Mouse (Mus musculus): Measurements from ENCODE around the gene Rps16. TPM values are rescaled to one million over a fixed set of nuclear protein-coding genes. Genes with fewer than 3 reads are reported as not detected.
A peak's percentile ranks its signal among the peaks of the same experiment; 100 is the strongest.

Gene Rps16
- polyA plus RNA-seq, 1 experiment from 2014 or later = 573 TPM

DNA sequence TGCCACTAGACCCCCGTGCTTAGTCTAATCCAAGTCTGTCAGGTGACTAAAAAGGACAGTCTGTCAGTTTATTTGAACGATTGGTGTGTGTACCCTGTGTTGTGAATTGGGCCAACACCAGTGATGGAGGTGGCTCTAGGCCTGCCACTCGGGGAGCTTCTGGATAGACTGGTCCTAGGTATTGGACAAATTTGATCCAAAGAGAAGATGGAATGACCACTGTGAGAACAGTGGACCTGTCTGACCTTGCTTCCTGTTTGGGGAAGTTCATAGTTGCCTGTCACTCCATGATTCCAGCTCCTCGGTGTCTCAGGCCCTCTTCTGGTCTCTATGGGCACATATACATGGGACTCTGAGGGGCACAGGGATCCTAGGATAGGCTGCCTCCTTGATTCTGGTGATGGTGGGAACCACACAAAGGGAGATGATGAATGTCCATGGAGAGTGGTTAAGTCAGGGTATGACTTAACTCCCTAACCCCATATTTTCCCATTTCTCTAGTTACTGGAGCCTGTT is 1.3 kb downstream of the Rps16 start:
- WGBS = 31% methylated on average over 4 of the region's 4 CpGs
- no peak for ATAC-seq (replicated peaks; ENCODE audit: insufficient number of reproducible peaks, insufficient read depth, low FRiP score, low read depth)
- H3K4me2 ChIP-seq = peak overlapping the region; percentile 77
- H3K27me3 ChIP-seq = no peaks in the 10 kb centered on the region
- peaks cover 27% of the 10 kb centered on the region for H3K36me3 ChIP-seq
- H3K4me3 ChIP-seq = peak overlapping the region; percentile 81
- peak overlapping the region; percentile 97 for H3K9ac ChIP-seq
- peaks cover 23% of the 10 kb centered on the region for H3K4me1 ChIP-seq (replicated peaks)
- H3K27ac ChIP-seq = no peak overlapping the region
- no peaks in the 10 kb centered on the region for H3K9me3 ChIP-seq (replicated peaks)

DNA sequence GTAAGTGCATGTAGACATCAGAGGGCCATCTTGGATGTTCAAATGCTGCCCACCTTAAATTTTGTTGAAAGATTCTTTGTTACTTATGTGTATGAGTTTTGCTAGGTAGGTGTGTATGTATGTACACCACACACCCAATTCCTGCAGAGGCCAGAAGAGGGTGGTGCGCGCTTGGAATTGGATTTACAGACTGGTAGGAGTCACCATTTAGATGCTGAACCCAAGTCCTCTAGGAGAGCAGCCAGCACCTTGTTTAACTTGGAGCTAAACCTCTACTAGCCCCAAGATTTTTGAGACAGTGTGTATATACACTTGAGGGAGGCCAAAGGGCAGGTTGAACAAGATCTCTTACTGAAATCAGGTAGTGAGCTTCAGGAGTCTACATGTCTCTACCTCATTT is 2.8 kb downstream of the Rps16 start:
- Histone ChIP-seq H3K9me3 (replicated peaks) (no peaks in the 10 kb centered on the region), H3K9ac (no peak overlapping the region), H3K27me3 (no peaks in the 10 kb centered on the region), H3K4me2 (no peak overlapping the region), H3K4me3 (no peak overlapping the region), H3K27ac (no peak overlapping the region), H3K4me1 (replicated peaks) (peaks cover 35% of the 10 kb centered on the region), H3K36me3 (peaks cover 27% of the 10 kb centered on the region)
- no peak for ATAC-seq (replicated peaks; ENCODE audit: insufficient number of reproducible peaks, insufficient read depth, low FRiP score, low read depth)
- WGBS = 90% methylated on average over 2 of the region's 2 CpGs

DNA sequence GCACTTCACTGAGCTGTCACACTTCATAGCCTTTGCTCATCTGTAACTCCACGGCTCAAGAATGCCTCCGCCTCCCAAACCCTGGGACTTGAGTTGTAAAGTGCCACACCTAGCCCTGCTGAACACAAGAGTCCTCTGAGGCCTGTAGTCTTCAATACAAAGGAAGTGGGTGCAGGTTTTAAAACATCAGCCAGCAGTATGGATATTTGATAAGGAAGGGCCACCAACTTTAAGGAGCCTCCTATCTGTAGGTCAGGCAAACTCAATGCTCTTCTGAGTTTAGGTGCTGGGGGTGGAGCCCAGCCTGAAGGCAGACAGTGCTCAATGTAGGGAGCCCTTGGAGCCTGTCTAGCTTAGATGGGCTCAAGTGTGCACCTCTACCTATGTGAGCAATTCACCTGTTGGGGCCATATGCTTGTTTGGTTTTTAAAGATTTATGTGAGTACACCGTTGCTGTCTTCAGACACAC is 3.7 kb downstream of the Rps16 start:
- Histone ChIP-seq H3K4me3 (no peak overlapping the region), H3K36me3 (peaks cover 30% of the 10 kb centered on the region), H3K9ac (no peak overlapping the region), H3K27ac (no peak overlapping the region), H3K4me1 (replicated peaks) (peaks cover 44% of the 10 kb centered on the region), H3K9me3 (replicated peaks) (no peaks in the 10 kb centered on the region), H3K4me2 (no peak overlapping the region), H3K27me3 (no peaks in the 10 kb centered on the region)
- ATAC-seq (replicated peaks; ENCODE audit: insufficient number of reproducible peaks, insufficient read depth, low FRiP score, low read depth) = no peak
- WGBS = 86% methylated on average over 3 of the region's 3 CpGs

DNA sequence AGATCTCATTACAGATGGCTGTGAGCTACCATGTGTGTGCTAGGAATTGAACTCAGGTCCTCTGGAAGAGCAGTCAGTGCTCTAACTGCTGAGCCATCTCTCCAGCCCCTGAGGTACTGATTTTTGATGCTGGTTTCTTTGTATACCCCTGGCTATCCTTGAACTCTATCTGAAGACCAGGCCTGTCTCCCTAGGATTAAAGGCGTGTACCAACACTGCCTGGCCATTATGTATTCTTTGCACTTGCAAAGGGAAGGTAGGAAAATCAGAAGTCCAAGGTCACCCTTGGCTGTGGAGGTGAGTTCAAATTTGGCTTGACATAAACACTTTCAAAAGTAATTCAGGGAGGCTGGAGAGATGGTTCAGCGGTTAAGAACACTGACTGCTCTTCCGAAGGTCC is 4.1 kb downstream of the Rps16 start:
- H3K9me3 ChIP-seq (replicated peaks) = no peaks in the 10 kb centered on the region
- H3K4me1 ChIP-seq (replicated peaks) = peaks cover 42% of the 10 kb centered on the region
- no peak overlapping the region for H3K4me3 ChIP-seq
- H3K4me2 ChIP-seq = no peak overlapping the region
- ATAC-seq (replicated peaks; ENCODE audit: insufficient number of reproducible peaks, insufficient read depth, low FRiP score, low read depth) = no peak
- no peak overlapping the region for H3K27ac ChIP-seq
- 91% methylated on average over 3 of the region's 3 CpGs for WGBS
- H3K27me3 ChIP-seq = no peaks in the 10 kb centered on the region
- H3K9ac ChIP-seq = no peak overlapping the region
- H3K36me3 ChIP-seq = peaks cover 34% of the 10 kb centered on the region

DNA sequence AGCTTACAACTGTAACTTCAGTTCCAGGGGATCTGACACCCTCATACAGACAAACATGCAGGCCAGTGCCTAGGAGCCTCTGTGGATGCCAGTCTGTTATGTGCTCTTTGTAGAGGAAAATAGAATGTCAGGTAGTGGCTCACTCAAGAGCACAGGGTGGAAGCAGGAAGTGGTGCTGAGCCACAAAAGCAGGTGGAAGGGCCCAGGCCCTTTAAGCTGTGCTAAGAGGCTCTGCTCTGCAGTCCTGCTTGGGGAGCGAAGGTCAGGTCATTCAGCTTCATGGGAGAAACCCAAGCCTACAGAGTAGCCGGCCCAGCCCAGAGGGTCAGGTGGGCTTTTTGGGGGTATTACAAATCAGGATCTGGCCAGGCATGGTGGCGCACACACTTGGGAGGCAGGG is 4.8 kb downstream of the Rps16 start:
- no peak overlapping the region for H3K4me3 ChIP-seq
- H3K4me2 ChIP-seq = no peak overlapping the region
- ATAC-seq (replicated peaks; ENCODE audit: insufficient number of reproducible peaks, insufficient read depth, low FRiP score, low read depth) = no peak
- H3K27me3 ChIP-seq = no peaks in the 10 kb centered on the region
- H3K9me3 ChIP-seq (replicated peaks) = no peaks in the 10 kb centered on the region
- no peak overlapping the region for H3K9ac ChIP-seq
- 85% methylated on average over 3 of the region's 3 CpGs for WGBS
- peaks cover 40% of the 10 kb centered on the region for H3K36me3 ChIP-seq
- peaks cover 43% of the 10 kb centered on the region for H3K4me1 ChIP-seq (replicated peaks)
- H3K27ac ChIP-seq = no peak overlapping the region

DNA sequence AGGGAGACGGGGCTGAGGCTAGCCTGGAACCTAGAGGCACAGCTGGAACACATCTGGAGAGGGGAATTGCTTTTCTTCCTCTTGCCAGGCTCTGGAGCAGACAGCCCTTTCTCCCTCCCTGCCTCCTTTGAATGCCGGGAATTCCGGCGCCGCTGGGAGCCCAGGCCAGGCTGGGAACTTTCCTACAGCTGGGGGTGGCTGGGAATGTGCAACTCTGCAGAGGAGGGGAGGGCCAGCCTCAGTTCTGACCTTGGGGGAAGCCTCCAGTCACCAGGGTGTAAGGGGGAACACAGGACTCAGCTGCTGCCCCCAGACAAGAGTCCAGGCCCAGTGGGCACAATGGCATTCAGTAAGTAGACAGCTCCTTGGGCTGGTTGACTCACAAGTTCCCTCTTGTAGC is 6.5 kb downstream of the Rps16 start:
- H3K9ac ChIP-seq = 0 out of 2 replicates have a peak overlapping the region, but pooled peaks have one; percentile 5
- WGBS = under 1% methylated on average over 5 of the region's 5 CpGs

DNA sequence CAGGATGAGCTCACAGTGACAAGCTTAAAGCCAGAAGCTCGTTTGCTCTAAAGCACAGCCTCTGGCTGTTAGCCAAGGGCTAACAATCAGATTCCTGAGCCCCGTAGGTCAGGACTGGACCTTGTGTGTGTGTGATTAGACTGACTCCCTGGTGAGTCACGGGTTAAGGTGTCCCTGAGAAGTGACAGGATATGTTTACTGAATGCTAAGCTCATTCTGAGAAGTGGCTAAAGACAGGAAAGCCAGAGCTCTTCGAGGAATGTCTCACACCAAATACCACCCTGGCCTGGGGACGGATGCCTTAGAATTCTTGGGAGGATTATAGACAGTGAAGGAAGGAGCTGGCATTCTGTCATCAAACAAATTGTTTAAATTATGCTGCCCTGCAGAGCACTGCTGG is 7.5 kb downstream of the Rps16 start:
- no peaks in the 10 kb centered on the region for H3K27me3 ChIP-seq
- H3K4me2 ChIP-seq = peak overlapping the region; percentile 17; the same call in 1 of the 2 replicates
- peaks cover 41% of the 10 kb centered on the region for H3K4me1 ChIP-seq (replicated peaks)
- peak overlapping the region; percentile 83 for H3K27ac ChIP-seq
- no peaks in the 10 kb centered on the region for H3K9me3 ChIP-seq (replicated peaks)
- peak; percentile 13; the same call in 1 of the 2 replicates for ATAC-seq (replicated peaks; ENCODE audit: insufficient number of reproducible peaks, insufficient read depth, low FRiP score, low read depth)
- H3K4me3 ChIP-seq = no peak overlapping the region
- WGBS = 3% methylated on average over 5 of the region's 5 CpGs
- H3K9ac ChIP-seq = peak overlapping the region; percentile 10; the same call in 1 of the 2 replicates
- H3K36me3 ChIP-seq = peaks cover 53% of the 10 kb centered on the region

More for the DNA sequence above, 6.5 kb downstream of the Rps16 start:
- H3K36me3 ChIP-seq = peaks cover 56% of the 10 kb centered on the region
- peak; percentile 67 for ATAC-seq (replicated peaks; ENCODE audit: insufficient number of reproducible peaks, insufficient read depth, low FRiP score, low read depth)
- H3K27ac ChIP-seq = peak overlapping the region; percentile 83
- peaks cover 38% of the 10 kb centered on the region for H3K4me1 ChIP-seq (replicated peaks)
- no peaks in the 10 kb centered on the region for H3K27me3 ChIP-seq
- no peak overlapping the region for H3K4me2 ChIP-seq
- no peak overlapping the region for H3K4me3 ChIP-seq
- no peaks in the 10 kb centered on the region for H3K9me3 ChIP-seq (replicated peaks)

DNA sequence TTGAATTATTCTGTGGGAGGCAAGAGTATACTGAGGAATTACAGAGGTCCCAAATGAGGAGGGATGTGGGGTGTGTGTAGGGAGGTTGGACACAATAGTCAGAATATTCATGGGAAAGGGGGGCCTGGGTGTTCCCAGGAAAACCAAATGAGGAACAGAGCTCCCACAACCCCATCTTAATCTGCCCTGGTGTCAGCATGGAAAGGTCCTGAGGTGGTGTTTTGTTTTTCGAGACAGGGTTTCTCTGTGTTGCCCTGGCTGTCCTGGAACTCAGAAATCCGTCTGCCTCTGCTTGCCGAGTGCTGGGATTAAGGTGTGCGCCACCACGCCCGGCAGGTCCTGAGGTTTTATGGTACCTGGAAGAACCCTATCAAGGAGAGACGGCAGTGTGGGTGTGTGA is 8.0 kb downstream of the Rps16 start:
- no peak overlapping the region for H3K4me3 ChIP-seq
- H3K9me3 ChIP-seq (replicated peaks) = no peaks in the 10 kb centered on the region
- peaks cover 41% of the 10 kb centered on the region for H3K4me1 ChIP-seq (replicated peaks)
- H3K36me3 ChIP-seq = peaks cover 51% of the 10 kb centered on the region
- WGBS = 53% methylated on average over 7 of the region's 7 CpGs
- peak overlapping the region; percentile 83 for H3K27ac ChIP-seq
- H3K4me2 ChIP-seq = peak overlapping the region; percentile 17; the same call in 1 of the 2 replicates
- H3K27me3 ChIP-seq = no peaks in the 10 kb centered on the region
- H3K9ac ChIP-seq = peak overlapping the region; percentile 10; the same call in 1 of the 2 replicates
- no peak for ATAC-seq (replicated peaks; ENCODE audit: insufficient number of reproducible peaks, insufficient read depth, low FRiP score, low read depth)

DNA sequence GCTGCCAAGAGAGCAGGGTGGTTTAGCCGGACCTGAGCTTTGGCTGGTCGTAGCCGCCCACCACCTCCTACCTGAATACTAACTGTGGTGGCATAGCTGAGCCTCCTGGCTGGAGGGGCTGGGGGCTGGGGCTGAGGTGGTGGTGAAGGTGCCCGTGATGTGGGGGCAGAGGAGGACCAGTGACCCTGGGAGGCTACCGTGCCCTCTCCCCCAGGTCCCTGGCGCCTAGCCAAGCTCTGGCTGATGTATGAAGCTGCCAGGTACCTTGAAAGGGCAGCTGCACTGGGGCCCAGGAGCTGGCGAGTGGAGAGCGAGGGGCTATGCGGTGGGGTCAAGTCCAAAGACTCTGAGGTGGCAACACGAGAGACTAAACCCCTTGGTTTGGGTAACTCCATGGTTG is 9.4 kb downstream of the Rps16 start:
- H3K4me1 ChIP-seq (replicated peaks) = peaks cover 41% of the 10 kb centered on the region
- ATAC-seq (replicated peaks; ENCODE audit: insufficient number of reproducible peaks, insufficient read depth, low FRiP score, low read depth) = no peak
- H3K36me3 ChIP-seq = peaks cover 53% of the 10 kb centered on the region
- H3K27ac ChIP-seq = no peak overlapping the region
- no peaks in the 10 kb centered on the region for H3K27me3 ChIP-seq
- no peak overlapping the region for H3K4me2 ChIP-seq
- no peaks in the 10 kb centered on the region for H3K9me3 ChIP-seq (replicated peaks)
- whole genome bisulfite sequencing = 79% methylated on average over 10 of the region's 10 CpGs
- H3K4me3 ChIP-seq = no peak overlapping the region
- no peak overlapping the region for H3K9ac ChIP-seq

DNA sequence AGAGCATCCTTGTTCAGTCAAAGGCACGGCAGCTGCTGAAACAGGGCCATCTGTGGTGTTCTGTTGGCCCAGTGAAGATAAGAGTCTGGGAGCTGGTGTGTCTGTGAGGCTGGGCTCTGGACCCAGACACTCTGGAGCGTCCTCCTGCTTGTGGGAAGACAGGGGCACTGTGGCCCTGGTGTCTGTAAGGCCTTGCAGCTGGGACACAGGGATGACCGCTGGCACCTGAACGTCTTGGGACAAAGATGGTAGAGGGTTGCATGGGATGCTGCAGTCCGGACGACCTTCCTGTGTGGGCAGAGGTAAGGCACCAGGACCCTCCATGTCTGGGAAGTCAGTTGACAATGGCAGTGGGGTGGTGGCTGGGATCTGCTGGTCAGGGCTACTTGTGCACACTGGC is 9.8 kb downstream of the Rps16 start:
- Histone ChIP-seq H3K9me3 (replicated peaks) (no peaks in the 10 kb centered on the region), H3K4me3 (no peak overlapping the region), H3K27me3 (no peaks in the 10 kb centered on the region), H3K4me2 (no peak overlapping the region), H3K27ac (no peak overlapping the region), H3K36me3 (peaks cover 58% of the 10 kb centered on the region), H3K9ac (no peak overlapping the region), H3K4me1 (replicated peaks) (peaks cover 41% of the 10 kb centered on the region)
- ATAC-seq (replicated peaks; ENCODE audit: insufficient number of reproducible peaks, insufficient read depth, low FRiP score, low read depth) = no peak
- 85% methylated on average over 6 of the region's 6 CpGs for WGBS

DNA sequence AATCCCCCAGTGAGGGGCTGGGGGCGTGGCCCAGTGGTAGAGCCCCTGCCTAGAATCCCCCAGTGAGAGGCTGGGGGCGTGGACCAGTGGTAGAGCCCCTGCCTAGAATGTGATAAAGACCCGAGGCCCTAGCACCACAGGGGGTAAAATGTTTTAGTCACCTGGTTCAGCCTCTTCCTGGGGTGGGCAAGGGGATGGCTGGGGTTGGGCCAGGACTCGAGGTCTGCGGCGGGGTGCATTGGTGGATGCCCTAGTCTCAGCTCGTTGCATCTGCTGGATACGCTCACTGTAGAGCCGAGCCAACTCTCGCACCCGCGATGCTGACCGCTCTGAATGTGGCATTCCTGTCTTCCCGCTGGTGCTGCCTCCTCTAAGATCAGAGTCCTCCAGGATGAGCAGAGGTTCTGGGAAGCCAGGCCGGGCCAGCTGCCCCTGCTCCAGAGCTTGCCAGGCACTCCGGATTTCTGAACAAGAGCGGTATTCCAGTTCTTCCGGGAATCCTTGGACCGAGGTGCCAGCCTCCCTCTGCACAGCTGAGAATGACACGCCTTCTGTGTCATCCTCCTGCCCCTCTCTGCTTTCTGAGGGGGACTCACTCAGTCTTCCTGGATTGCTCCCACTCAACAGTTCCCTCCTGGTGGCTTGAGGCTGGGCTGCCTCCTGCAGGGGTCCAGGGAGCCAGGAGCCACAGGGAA is 11.3 kb downstream of the Rps16 start:
- ATAC-seq (replicated peaks; ENCODE audit: insufficient number of reproducible peaks, insufficient read depth, low FRiP score, low read depth) = no peak
- WGBS = 87% methylated on average over 20 of the region's 20 CpGs
- no peaks in the 10 kb centered on the region for H3K9me3 ChIP-seq (replicated peaks)
- no peaks in the 10 kb centered on the region for H3K27me3 ChIP-seq
- peaks cover 73% of the 10 kb centered on the region for H3K36me3 ChIP-seq
- H3K4me1 ChIP-seq (replicated peaks) = peaks cover 38% of the 10 kb centered on the region
- H3K4me3 ChIP-seq = no peak overlapping the region
- no peak overlapping the region; the same call in 1 of the 2 replicates for H3K27ac ChIP-seq
- no peak overlapping the region for H3K4me2 ChIP-seq
- no peak overlapping the region for H3K9ac ChIP-seq
